Comparison of ENCODE assay signal across 8 mouse cellular contexts in genomic region chr3:122728852-122729600, GRCm38 (mm10). TPM values are rescaled to one million over a fixed set of nuclear protein-coding genes. Genes with fewer than 3 reads are reported as not detected.
DNase-seq lines count a peak whose midpoint lies in the region; ATAC-seq and TF ChIP-seq lines count a peak whose summit lies in the region.

Pde5a (plus strand) TSS chr3:122728947.

- intact Hi-C loops in heart, postnatal 14 days (cut with DNase I) = no loop called here

- under 1% methylated on average over 49 of the region's 49 CpGs for WGBS in forebrain, embryonic 15.5 days
- WGBS in lung, adult 2 months = under 1% methylated on average over 49 of the region's 49 CpGs
- under 1% methylated on average over 49 of the region's 49 CpGs for WGBS in neural tube, embryonic 14.5 days

- H3K4me1 ChIP-seq in forebrain, embryonic 15.5 days = peaks cover 26% of the 10 kb centered on the region
- no peaks in the 10 kb centered on the region for H3K4me1 ChIP-seq in lung, adult 2 months (ENCODE audit: control insufficient read depth, insufficient read depth, low read length)
- H3K4me1 ChIP-seq in neural tube, embryonic 14.5 days (ENCODE audit: control insufficient read depth, insufficient read depth, low read length) = no peaks in the 10 kb centered on the region
- H3K4me1 ChIP-seq in testis, adult 2 months (ENCODE audit: control insufficient read depth, insufficient read depth, low read length) = peaks cover 5% of the 10 kb centered on the region

- H3K9me3 ChIP-seq in forebrain, embryonic 15.5 days = no peaks in the 10 kb centered on the region
- H3K9me3 ChIP-seq in neural tube, embryonic 14.5 days (ENCODE audit: control insufficient read depth, low read length) = no peaks in the 10 kb centered on the region

- no peaks in the 10 kb centered on the region for H3K27me3 ChIP-seq in forebrain, embryonic 15.5 days
- H3K27me3 ChIP-seq in neural tube, embryonic 14.5 days (ENCODE audit: control insufficient read depth, insufficient read depth, low read length) = no peaks in the 10 kb centered on the region
- no peaks in the 10 kb centered on the region for H3K27me3 ChIP-seq in testis, adult 2 months (ENCODE audit: control insufficient read depth, insufficient read depth, low read length)

- H3K4me2 ChIP-seq in forebrain, embryonic 15.5 days (replicated peaks) = peak within 1 kb of the TSS; percentile 97
- H3K4me2 ChIP-seq in neural tube, embryonic 14.5 days (ENCODE audit: low read depth, low read length) = peak within 1 kb of the TSS; percentile 87

- peak; percentile 64 for ATAC-seq in CD4-positive, CD25-positive, alpha-beta regulatory T cell, adult 4 months
- ATAC-seq in cerebellum, adult (ENCODE audit: insufficient number of reproducible peaks, low FRiP score, low TSS enrichment) = peak; percentile 47; the same call in 1 of the 2 replicates
- peak; percentile 66 for ATAC-seq in forebrain, embryonic 15.5 days (replicated peaks)
- ATAC-seq in neural tube, embryonic 14.5 days (ENCODE audit: low read depth) = peak; percentile 65

- DNase-seq in heart, postnatal 14 days = peak; percentile 83 to 87
- peak; percentile 73 to 93 for DNase-seq in kidney, postnatal 36 days
- peak; percentile 83 for DNase-seq in lung, adult 2 months

- H3K36me3 ChIP-seq in forebrain, embryonic 15.5 days = no peaks in the 10 kb centered on the region
- H3K36me3 ChIP-seq in neural tube, embryonic 14.5 days (ENCODE audit: control insufficient read depth, insufficient read depth, low read length) = no peaks in the 10 kb centered on the region
- H3K36me3 ChIP-seq in testis, adult 2 months (ENCODE audit: control insufficient read depth, insufficient read depth, low read length) = no peaks in the 10 kb centered on the region

- TF ChIP-seq POLR2A in lung, adult 2 months (IDR thresholded peaks at IDR 0.05; ENCODE audit: borderline replicate concordance, extremely low read depth, low read depth, low read length) = 0 out of 2 replicates have a peak, but pooled peaks have one; percentile 5
- TF ChIP-seq POLR2A in testis, adult 2 months (IDR thresholded peaks at IDR 0.05; ENCODE audit: control insufficient read depth, low read depth, low read length) = no peak

- H3K9ac ChIP-seq in forebrain, embryonic 15.5 days (replicated peaks) = peak within 1 kb of the TSS; percentile 80
- peak within 1 kb of the TSS; percentile 68 for H3K9ac ChIP-seq in neural tube, embryonic 14.5 days (replicated peaks; ENCODE audit: low read depth, low read length)

- peak within 1 kb of the TSS; percentile 83 for H3K27ac ChIP-seq in forebrain, embryonic 15.5 days (replicated peaks)
- peak within 1 kb of the TSS; percentile 68 for H3K27ac ChIP-seq in neural tube, embryonic 14.5 days (ENCODE audit: low read depth, low read length)
- H3K27ac ChIP-seq in testis, adult 2 months (ENCODE audit: control insufficient read depth, insufficient read depth, low read depth, low read length) = no peak within 1 kb of the TSS

- TF ChIP-seq CTCF in lung, adult 2 months (IDR thresholded peaks at IDR 0.05; ENCODE audit: insufficient read depth, low read length) = peak; percentile 78
- peak; percentile 62; the same call in 1 of the 2 replicates for TF ChIP-seq CTCF in testis, adult 2 months (IDR thresholded peaks at IDR 0.05; ENCODE audit: control insufficient read depth, insufficient read depth, insufficient replicate concordance, low read depth, low read length)

- H3K4me3 ChIP-seq in forebrain, embryonic 15.5 days = peak within 1 kb of the TSS; percentile 92
- peak within 1 kb of the TSS; percentile 78 for H3K4me3 ChIP-seq in lung, adult 2 months (replicated peaks; ENCODE audit: extremely low read depth, low read depth, low read length)
- peak within 1 kb of the TSS; percentile 74 for H3K4me3 ChIP-seq in neural tube, embryonic 14.5 days (ENCODE audit: low read depth, low read length)
- peak within 1 kb of the TSS; percentile 78 for H3K4me3 ChIP-seq in testis, adult 2 months (ENCODE audit: control insufficient read depth, low read depth, low read length)

RNA-seq across cellular contexts. Expression of gene Pde5a, which starts in this region (rescaled TPM):
- under 1 TPM; 0.08 to 0.11 TPM for polyA plus RNA-seq in CD4-positive, CD25-positive, alpha-beta regulatory T cell, adult 4 months (2017; shearing (Covaris generic))
- 3.0 and 3.2 TPM in 2 replicates for polyA plus RNA-seq in forebrain, embryonic 15.5 days (2015; fragmentation: Nextera tagmentation; extraction: Ambion mirVana)
- 1 to 10 TPM; 6.5 to 9.0 TPM for total RNA-seq in heart, postnatal 14 days (2021)
- polyA plus RNA-seq in lung, adult 2 months (2012; rRNA removed) = 24.4 and 35.5 TPM in 2 replicates
- polyA plus RNA-seq in neural tube, embryonic 14.5 days (2014; fragmentation: Nextera tagmentation; extraction: Ambion mirVana) = 1.7 and 2.0 TPM in 2 replicates
- 0.62 and 0.66 TPM in 2 replicates for polyA plus RNA-seq in testis, adult 2 months (2012; rRNA removed)

Comparison
In these comparisons a context has a peak if more than half of its experiments do, and no peak if none do; other contexts are left out.
1. Peak in ATAC-seq in CD4-positive, CD25-positive, alpha-beta regulatory T cell, adult 4 months; RNA of the gene not detected or under 1 TPM.